Mouse (Mus musculus) midbrain, embryonic 13.5 days (tissue): ENCODE measurements at regions not wholly inside any gene's neighbourhood (a gene's known extent, or its start where the extent isn't known, plus 50 kb on each side); places are given as distances from the start of the nearest gene placed in this dataset.

Source experiments
- ATAC-seq: fragments of 200-750 bp; cut with Nextera tagmentation; 2 replicates; pipeline ENCODE4 v1.8.0; 2017; ENCODE audit warnings: mild to moderate bottlenecking, moderate TSS enrichment, moderate library complexity
- H3K27ac ChIP-seq: fragments of 300-500 bp; sonication (generic); 2 replicates; pipeline ENCODE4 v1.5.1; 2015; ENCODE audit warnings: inconsistent platforms, mild to moderate bottlenecking, moderate library complexity
- H3K27me3 ChIP-seq: fragments of 300-500 bp; sonication (generic); 2 replicates; pipeline ENCODE4 v1.6.1; 2015; ENCODE audit warnings: mild to moderate bottlenecking, inconsistent platforms
- H3K36me3 ChIP-seq: fragments of 300-500 bp; sonication (generic); 2 replicates; pipeline ENCODE4 v1.6.1; 2015; ENCODE audit warnings: mild to moderate bottlenecking, inconsistent platforms
- H3K4me1 ChIP-seq: fragments of 300-500 bp; sonication (generic); replicated peaks from 2 replicates; pipeline ENCODE4 v1.6.1; 2015; ENCODE audit warnings: inconsistent platforms
- H3K4me2 ChIP-seq: fragments of 300-500 bp; sonication (generic); replicated peaks from 2 replicates; pipeline ENCODE4 v1.6.1; 2015; ENCODE audit warnings: moderate library complexity, mild to moderate bottlenecking, inconsistent platforms
- H3K4me3 ChIP-seq: fragments of 300-500 bp; sonication (generic); replicated peaks from 2 replicates; pipeline ENCODE4 v1.5.1; 2015; ENCODE audit warnings: mild to moderate bottlenecking, inconsistent platforms
- H3K9ac ChIP-seq: fragments of 300-500 bp; sonication (generic); replicated peaks from 2 replicates; pipeline ENCODE4 v1.6.1; 2015; ENCODE audit warnings: mild to moderate bottlenecking, inconsistent platforms
- H3K9me3 ChIP-seq: fragments of 300-500 bp; sonication (generic); 2 replicates; pipeline ENCODE4 v1.6.1; 2016; ENCODE audit warnings: mild to moderate bottlenecking, inconsistent platforms
- WGBS: fragments of 180-500 bp; shearing (Covaris S2); methylation state at CpG from one replicate; pipeline ENCODE4 v1.1.7; 2015; 5-methylcytosine and 5-hydroxymethylcytosine counted together

DNA sequence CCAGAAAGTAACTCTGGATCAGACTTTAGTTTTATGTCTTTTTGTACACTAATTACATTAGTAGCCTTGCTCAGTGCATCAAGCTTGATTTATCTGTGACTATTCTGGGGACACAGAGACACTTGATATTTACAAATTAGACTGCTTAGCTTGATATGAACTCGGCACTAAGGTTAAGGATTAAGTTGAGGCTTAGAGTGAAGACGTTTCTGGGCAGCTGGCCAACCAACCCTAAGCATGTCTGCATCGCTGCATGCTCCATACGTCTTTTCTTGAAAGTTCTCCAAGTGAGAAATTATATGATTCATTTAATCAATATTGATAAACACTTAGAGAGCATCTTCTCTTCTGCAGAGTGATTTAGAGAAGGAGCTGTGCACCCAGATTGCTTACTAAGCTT is 352.6 kb upstream of the Slitrk1 start:
- ATAC-seq = no peak
- Histone ChIP-seq H3K27me3 (no peaks in the 10 kb centered on the region), H3K9me3 (no peaks in the 10 kb centered on the region), H3K4me3 (no peak overlapping the region), H3K4me2 (no peak overlapping the region), H3K27ac (no peak overlapping the region), H3K36me3 (no peaks in the 10 kb centered on the region), H3K4me1 (no peaks in the 10 kb centered on the region), H3K9ac (no peak overlapping the region)
- WGBS = 54% methylated on average over 4 of the region's 4 CpGs

DNA sequence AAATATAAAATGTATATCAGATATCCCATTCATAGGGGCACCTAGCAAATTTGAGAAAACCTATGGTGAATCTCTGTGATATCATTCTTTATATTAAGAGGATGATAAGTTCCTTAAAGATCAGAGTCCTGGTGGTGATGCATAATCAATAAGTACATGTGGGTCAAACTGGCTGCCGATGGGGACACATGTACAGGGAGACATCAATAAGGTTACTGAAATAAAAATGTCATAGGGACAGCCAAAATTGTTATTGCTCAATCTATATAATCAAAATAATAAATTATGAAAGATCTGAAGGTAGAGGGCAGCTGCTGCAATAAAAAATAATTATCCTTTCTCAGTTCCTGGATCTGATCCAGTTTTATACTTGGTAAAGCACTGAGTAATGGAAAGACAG is 348.0 kb upstream of the Slitrk1 start:
- no peak for ATAC-seq
- 89% methylated on average over 1 of the region's 1 CpGs for WGBS

DNA sequence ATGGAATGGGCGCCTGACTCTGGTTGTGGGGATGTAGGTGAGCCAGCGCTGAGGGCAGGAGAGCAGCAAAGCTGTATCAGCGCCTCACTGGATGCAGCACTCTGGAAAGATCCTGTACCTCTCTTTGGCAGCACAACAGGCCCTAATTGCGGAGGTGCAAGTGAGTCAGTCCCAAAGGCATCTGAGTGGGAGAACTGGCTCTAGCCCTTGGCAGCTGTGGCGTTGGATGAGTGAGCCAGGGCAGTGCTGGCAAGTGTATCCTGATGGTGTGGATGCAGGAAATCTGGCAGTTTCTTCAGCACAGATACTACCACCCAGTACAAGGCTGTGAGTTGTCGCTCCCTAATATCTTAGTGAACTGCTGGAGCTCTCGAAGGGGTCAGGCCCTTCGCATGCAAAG is 300.9 kb upstream of the Slitrk1 start:
- Histone ChIP-seq H3K36me3 (no peaks in the 10 kb centered on the region), H3K27ac (no peak overlapping the region), H3K4me2 (no peak overlapping the region), H3K9ac (no peak overlapping the region), H3K4me3 (no peak overlapping the region), H3K4me1 (no peaks in the 10 kb centered on the region), H3K9me3 (no peaks in the 10 kb centered on the region), H3K27me3 (no peaks in the 10 kb centered on the region)
- 92% methylated on average over 8 of the region's 8 CpGs for WGBS
- 0 out of 2 replicates have a peak, but pooled peaks have one; percentile 24 for ATAC-seq

More for the DNA sequence above, 348.0 kb upstream of the Slitrk1 start:
- H3K9me3 ChIP-seq = no peaks in the 10 kb centered on the region
- H3K27me3 ChIP-seq = no peaks in the 10 kb centered on the region
- no peaks in the 10 kb centered on the region for H3K36me3 ChIP-seq
- no peak overlapping the region for H3K4me3 ChIP-seq
- no peaks in the 10 kb centered on the region for H3K4me1 ChIP-seq
- H3K4me2 ChIP-seq = no peak overlapping the region
- H3K9ac ChIP-seq = no peak overlapping the region
- no peak overlapping the region for H3K27ac ChIP-seq

DNA sequence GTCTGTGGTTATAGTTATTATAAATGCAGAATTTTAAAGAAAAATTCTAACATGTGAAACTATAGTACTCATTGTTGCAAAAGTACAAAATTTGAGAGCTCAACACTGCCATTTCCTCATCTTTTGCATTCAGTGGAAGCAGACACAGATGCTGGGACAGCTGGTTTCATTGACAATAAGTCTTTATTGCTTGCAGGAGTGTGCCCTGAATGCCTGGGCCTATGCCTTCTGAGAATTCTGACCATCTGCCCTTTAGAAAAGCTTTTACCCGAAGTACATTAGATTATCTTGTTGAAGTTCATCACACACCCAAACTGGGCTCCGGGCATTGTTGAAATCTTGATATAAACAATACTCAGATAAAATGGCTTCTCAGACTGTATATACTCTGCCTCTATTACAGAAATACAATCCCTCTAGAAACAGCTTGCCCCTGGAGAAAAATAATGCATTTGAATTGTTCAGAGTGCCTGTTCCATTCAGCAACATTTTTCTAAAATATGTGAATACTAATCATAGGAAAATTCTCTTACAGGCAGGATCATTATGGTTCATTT is 266.1 kb upstream of the Slitrk1 start:
- 0 out of 2 replicates have a peak, but pooled peaks have one; percentile 48 for ATAC-seq
- Histone ChIP-seq H3K27ac (no peak overlapping the region), H3K4me2 (no peak overlapping the region), H3K9ac (no peak overlapping the region), H3K36me3 (no peaks in the 10 kb centered on the region), H3K27me3 (no peaks in the 10 kb centered on the region), H3K4me1 (no peaks in the 10 kb centered on the region), H3K4me3 (no peak overlapping the region), H3K9me3 (no peaks in the 10 kb centered on the region)
- WGBS = 46% methylated on average over 2 of the region's 2 CpGs

DNA sequence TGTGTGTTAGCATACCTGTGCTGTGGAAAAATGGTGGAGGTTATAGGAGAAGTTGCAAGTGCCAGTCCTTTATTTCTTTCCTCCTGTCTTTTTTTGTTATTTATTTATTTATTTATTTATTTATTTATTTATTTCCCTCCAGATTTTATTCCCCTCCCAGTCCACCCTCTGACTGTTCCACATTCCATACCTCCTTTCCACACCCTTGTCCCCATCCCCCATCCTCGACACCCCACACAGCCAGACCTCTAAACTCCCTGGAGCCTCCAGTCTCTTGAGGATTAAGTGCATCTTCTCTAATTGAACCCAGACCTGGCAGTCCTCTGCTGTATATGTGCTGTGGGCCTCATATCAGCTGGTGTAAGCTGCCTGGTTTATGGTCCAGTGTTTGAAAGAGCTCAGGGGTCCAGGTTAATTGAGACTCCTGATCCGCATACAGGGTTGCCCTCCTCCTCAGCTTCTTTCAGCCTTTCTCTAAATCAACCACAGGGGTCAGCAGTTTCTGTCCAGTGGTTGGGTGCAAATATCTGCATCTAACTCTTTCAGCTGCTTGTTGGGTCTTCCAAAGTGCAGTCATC is 262.7 kb upstream of the Slitrk1 start:
- H3K36me3 ChIP-seq = no peaks in the 10 kb centered on the region
- H3K4me3 ChIP-seq = no peak overlapping the region

DNA sequence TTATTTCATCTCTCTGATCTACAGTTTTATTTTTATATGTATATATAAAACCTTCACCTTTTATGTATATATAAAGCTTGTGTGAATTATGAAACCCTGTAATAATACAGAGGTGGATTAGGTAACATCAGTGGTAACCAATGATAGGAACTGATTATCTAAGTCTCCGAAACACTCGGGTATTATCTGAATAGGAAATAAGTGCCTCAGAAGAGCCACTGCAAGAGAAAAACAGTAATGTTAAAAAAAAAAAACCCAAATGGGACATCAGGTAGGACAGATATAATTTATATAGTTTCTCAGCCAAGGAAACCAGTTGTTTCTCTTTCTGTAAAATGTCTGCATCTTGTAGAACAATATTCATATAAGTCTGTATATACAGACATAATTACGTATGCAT is 261.9 kb upstream of the Slitrk1 start:
- H3K27me3 ChIP-seq = no peaks in the 10 kb centered on the region
- H3K36me3 ChIP-seq = no peaks in the 10 kb centered on the region
- ATAC-seq = no peak
- no peak overlapping the region for H3K4me3 ChIP-seq
- no peak overlapping the region for H3K27ac ChIP-seq
- H3K9me3 ChIP-seq = no peaks in the 10 kb centered on the region
- H3K4me1 ChIP-seq = no peaks in the 10 kb centered on the region
- no peak overlapping the region for H3K9ac ChIP-seq
- no peak overlapping the region for H3K4me2 ChIP-seq
- WGBS = 93% methylated on average over 3 of the region's 3 CpGs

More for the DNA sequence above, 262.7 kb upstream of the Slitrk1 start:
- Histone ChIP-seq H3K4me1 (no peaks in the 10 kb centered on the region), H3K9ac (no peak overlapping the region), H3K4me2 (no peak overlapping the region), H3K9me3 (no peaks in the 10 kb centered on the region), H3K27ac (no peak overlapping the region), H3K27me3 (no peaks in the 10 kb centered on the region)
- 73% methylated on average over 2 of the region's 2 CpGs for WGBS
- ATAC-seq = no peak
